Mouse (Mus musculus) megakaryocyte, embryonic 14.5 days (primary cell): Measurements from ENCODE around the gene Tcl1b2. TPM values are rescaled to one million over a fixed set of nuclear protein-coding genes. Genes with fewer than 3 reads are reported as not detected.
A peak's percentile ranks its signal among the peaks of the same experiment; 100 is the strongest.

Experiments
- H3K27me3 ChIP-seq: replicated peaks from 2 replicates; pipeline ENCODE3; 2012; ENCODE audit warnings: inconsistent platforms
- H3K36me3 ChIP-seq: replicated peaks from 2 replicates; pipeline ENCODE3; 2012; ENCODE audit warnings: low read length, inconsistent platforms, mixed read lengths
- H3K4me1 ChIP-seq: 2 replicates; pipeline ENCODE4 v1.6.1; 2012; ENCODE audit warnings: inconsistent platforms
- H3K4me3 ChIP-seq: replicated peaks from 2 replicates; pipeline ENCODE3; 2012; ENCODE audit warnings: moderate library complexity, mild to moderate bottlenecking, inconsistent platforms
- H3K9me3 ChIP-seq: 2 replicates; pipeline ENCODE4 v1.6.1; 2012; ENCODE audit warnings: inconsistent platforms
- FLI1 ChIP-seq: IDR thresholded peaks from 2 replicates; pipeline ENCODE4 v1.6.1; 2012; ENCODE audit warnings: low read length, inconsistent platforms, mixed read lengths
- GATA1 ChIP-seq: IDR thresholded peaks from 3 replicates; pipeline ENCODE4 v1.6.1; 2012; ENCODE audit warnings: mixed read lengths, low read length, inconsistent platforms, borderline replicate concordance
- polyA plus RNA-seq: library from polyadenylated mRNA; stranded (reverse); fragments of >175 nt; gene quantifications from 2 replicates; pipeline ENCODE4 v1.2.3, GENCODE M21; 2012; ENCODE audit warnings: low replicate concordance; ENCODE audit not compliant: insufficient read depth

Tcl1b2 gene
- polyA plus RNA-seq, result not detected in 2 replicates

GRCm38 (mm10) chr12:105145714-105146113 lies at the start of gene Tcl1b2:
Tcl1b2 (plus strand) TSS chr12:105146014.
- H3K36me3 ChIP-seq, result no peaks in the 10 kb centered on the region
- no peaks in the 10 kb centered on the region for H3K27me3 ChIP-seq
- H3K4me3 ChIP-seq, result no peak within 1 kb of the TSS
- no peaks in the 10 kb centered on the region for H3K4me1 ChIP-seq
- H3K9me3 ChIP-seq, result peaks cover 23% of the 10 kb centered on the region
- no peak for TF ChIP-seq FLI1
- no peak for TF ChIP-seq GATA1

- Histone ChIP-seq H3K4me3 (no peak overlapping the region), H3K36me3 (no peaks in the 10 kb centered on the region), H3K27me3 (peaks cover 43% of the 10 kb centered on the region), H3K4me1 (peaks cover 5% of the 10 kb centered on the region; the same call in 1 of the 2 replicates), H3K9me3 (no peaks in the 10 kb centered on the region)
- no peak for TF ChIP-seq GATA1
- TF ChIP-seq FLI1, result no peak
Observed at GRCm38 (mm10) chr12:105099466-105100044, 46.3 kb upstream of the Tcl1b2 start.

GRCm38 (mm10) chr12:105102901-105103300 lies 42.9 kb upstream of the Tcl1b2 start:
- Histone ChIP-seq H3K4me1 (peaks cover 5% of the 10 kb centered on the region; the same call in 1 of the 2 replicates), H3K9me3 (no peaks in the 10 kb centered on the region), H3K36me3 (no peaks in the 10 kb centered on the region), H3K4me3 (no peak overlapping the region), H3K27me3 (peaks cover 50% of the 10 kb centered on the region)
- TF ChIP-seq FLI1 (no peak), GATA1 (no peak)

GRCm38 (mm10) chr12:105104036-105104435 lies 41.8 kb upstream of the Tcl1b2 start:
- TF ChIP-seq FLI1, result no peak
- no peak for TF ChIP-seq GATA1
- no peaks in the 10 kb centered on the region for H3K36me3 ChIP-seq
- H3K27me3 ChIP-seq, result peaks cover 41% of the 10 kb centered on the region
- peaks cover 2% of the 10 kb centered on the region; the same call in 1 of the 2 replicates for H3K4me1 ChIP-seq
- no peak overlapping the region for H3K4me3 ChIP-seq
- no peaks in the 10 kb centered on the region for H3K9me3 ChIP-seq

- H3K27me3 ChIP-seq, result peaks cover 33% of the 10 kb centered on the region
Observed at GRCm38 (mm10) chr12:105105326-105105725, 40.5 kb upstream of the Tcl1b2 start.

GRCm38 (mm10) chr12:105108856-105109255 lies 37.0 kb upstream of the Tcl1b2 start:
- H3K27me3 ChIP-seq, result peaks cover 14% of the 10 kb centered on the region
- peaks cover 6% of the 10 kb centered on the region; the same call in 1 of the 2 replicates for H3K4me1 ChIP-seq
- no peaks in the 10 kb centered on the region for H3K36me3 ChIP-seq
- peak overlapping the region; percentile 7 for H3K4me3 ChIP-seq
- TF ChIP-seq FLI1, result no peak
- TF ChIP-seq GATA1, result no peak
- H3K9me3 ChIP-seq, result peaks cover 4% of the 10 kb centered on the region

More at GRCm38 (mm10) chr12:105105326-105105725, 40.5 kb upstream of the Tcl1b2 start:
- no peak overlapping the region for H3K4me3 ChIP-seq
- TF ChIP-seq FLI1 (no peak), GATA1 (no peak)
- H3K4me1 ChIP-seq, result peaks cover 6% of the 10 kb centered on the region; the same call in 1 of the 2 replicates
- no peaks in the 10 kb centered on the region for H3K9me3 ChIP-seq
- no peaks in the 10 kb centered on the region for H3K36me3 ChIP-seq

GRCm38 (mm10) chr12:105109406-105109805 lies 36.4 kb upstream of the Tcl1b2 start:
- peaks cover 6% of the 10 kb centered on the region; the same call in 1 of the 2 replicates for H3K4me1 ChIP-seq
- no peaks in the 10 kb centered on the region for H3K36me3 ChIP-seq
- no peak overlapping the region for H3K4me3 ChIP-seq
- peaks cover 14% of the 10 kb centered on the region for H3K27me3 ChIP-seq
- TF ChIP-seq FLI1, result no peak
- TF ChIP-seq GATA1, result no peak
- H3K9me3 ChIP-seq, result peaks cover 4% of the 10 kb centered on the region

GRCm38 (mm10) chr12:105109812-105110211 lies 36.0 kb upstream of the Tcl1b2 start:
- peaks cover 14% of the 10 kb centered on the region for H3K27me3 ChIP-seq

GRCm38 (mm10) chr12:105112321-105112988 lies 33.4 kb upstream of the Tcl1b2 start:
- H3K4me3 ChIP-seq, result no peak overlapping the region
- TF ChIP-seq GATA1 (no peak), FLI1 (no peak)
- no peaks in the 10 kb centered on the region for H3K36me3 ChIP-seq
- H3K4me1 ChIP-seq, result peaks cover 6% of the 10 kb centered on the region; the same call in 1 of the 2 replicates
- H3K9me3 ChIP-seq, result peaks cover 4% of the 10 kb centered on the region
- H3K27me3 ChIP-seq, result peaks cover 7% of the 10 kb centered on the region

More at GRCm38 (mm10) chr12:105109812-105110211, 36.0 kb upstream of the Tcl1b2 start:
- H3K9me3 ChIP-seq, result peaks cover 4% of the 10 kb centered on the region
- H3K4me1 ChIP-seq, result peaks cover 6% of the 10 kb centered on the region; the same call in 1 of the 2 replicates
- no peak overlapping the region for H3K4me3 ChIP-seq
- no peak for TF ChIP-seq GATA1
- TF ChIP-seq FLI1, result no peak
- H3K36me3 ChIP-seq, result no peaks in the 10 kb centered on the region

- no peaks in the 10 kb centered on the region for H3K36me3 ChIP-seq
- peaks cover 1% of the 10 kb centered on the region for H3K27me3 ChIP-seq
- H3K9me3 ChIP-seq, result peaks cover 4% of the 10 kb centered on the region
- no peaks in the 10 kb centered on the region for H3K4me1 ChIP-seq
- no peak for TF ChIP-seq GATA1
- TF ChIP-seq FLI1, result no peak
- H3K4me3 ChIP-seq, result no peak overlapping the region
Observed at GRCm38 (mm10) chr12:105116648-105117047, 29.2 kb upstream of the Tcl1b2 start.
